Mouse (Mus musculus): ENCODE results near the gene Adgrb2.

Gene Adgrb2

DNA sequence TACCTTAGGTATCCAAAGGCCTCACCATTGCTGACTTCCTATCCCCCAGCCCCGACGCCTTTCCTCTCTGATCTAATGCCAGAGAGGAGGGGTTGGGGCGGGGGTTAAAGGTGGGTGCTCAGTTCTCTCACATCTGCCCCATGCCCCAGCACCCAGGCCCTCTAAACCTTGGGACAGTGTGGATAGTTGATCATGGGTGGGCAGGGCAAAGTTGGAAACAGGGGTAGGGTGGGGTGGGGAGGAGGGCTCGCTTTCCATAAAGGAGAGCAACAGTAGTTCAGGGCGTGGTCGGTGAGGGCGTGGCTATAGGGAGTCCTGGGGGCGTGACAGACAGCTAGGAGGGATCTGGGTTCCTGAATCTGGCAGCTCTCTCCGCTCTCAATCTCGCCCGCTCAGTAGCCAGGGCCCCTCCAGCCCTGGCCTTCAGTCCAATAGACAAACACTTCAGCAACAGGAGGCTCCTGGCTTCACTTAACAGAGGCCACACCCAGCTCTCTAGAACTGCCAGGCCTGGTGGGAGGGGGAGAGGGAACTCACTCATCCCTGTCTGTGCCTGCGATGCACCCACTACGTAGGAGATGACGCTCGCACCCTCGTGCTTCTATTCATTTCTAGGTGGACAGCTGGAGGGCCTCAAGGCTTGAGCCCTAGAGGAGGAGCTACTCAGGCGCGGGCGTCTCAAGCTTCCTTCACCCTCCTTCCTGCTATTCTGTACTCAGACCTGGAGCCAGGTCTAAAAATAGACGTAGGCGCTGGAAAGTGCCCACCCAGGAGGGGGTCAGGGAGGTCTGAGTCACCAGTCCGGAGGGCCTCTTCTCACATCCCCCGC, 52.1 kb downstream of the Adgrb2 start:
- peak; percentile 80 for DNase-seq

DNA sequence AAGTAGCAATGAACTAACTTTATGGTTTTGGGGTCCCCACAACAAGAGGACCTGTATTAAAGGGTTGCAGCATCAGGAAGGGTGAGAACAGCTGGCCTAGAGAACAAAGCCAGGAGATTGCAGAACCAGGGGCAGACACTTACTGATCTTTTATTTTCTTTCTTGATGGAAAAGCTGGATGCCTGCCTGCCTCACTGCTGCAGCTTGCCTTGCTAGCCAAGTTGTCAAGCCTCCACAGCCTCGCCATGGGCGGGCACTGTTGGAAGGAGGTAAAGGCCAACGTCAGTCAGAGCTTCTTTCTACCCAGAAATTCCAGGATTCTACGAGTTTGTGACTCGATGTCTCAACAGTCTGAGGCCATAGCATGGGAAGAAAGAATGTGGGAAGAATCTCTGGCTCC, 54.7 kb downstream of the Adgrb2 start:
- DNase-seq = no peak

DNA sequence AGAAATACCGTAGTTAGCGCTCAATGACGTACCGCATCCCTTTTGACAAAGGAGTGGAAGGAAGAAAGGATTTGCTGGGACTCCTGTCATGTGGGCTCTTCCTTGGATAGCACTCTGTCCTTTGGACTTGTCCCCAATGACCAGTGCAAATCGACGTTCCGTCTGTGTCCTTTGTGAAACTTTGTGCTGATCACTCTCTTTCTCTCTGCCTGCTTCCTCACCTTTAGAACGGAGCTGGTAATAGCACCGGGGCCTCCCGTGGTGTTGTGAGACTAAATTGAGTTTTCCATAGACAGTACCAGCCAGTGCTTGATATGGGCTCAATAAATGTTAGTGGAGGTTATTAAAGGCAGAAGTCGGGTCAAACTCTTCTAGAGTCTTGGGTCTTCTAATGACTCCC, 56.4 kb downstream of the Adgrb2 start:
- no peak for DNase-seq

DNA sequence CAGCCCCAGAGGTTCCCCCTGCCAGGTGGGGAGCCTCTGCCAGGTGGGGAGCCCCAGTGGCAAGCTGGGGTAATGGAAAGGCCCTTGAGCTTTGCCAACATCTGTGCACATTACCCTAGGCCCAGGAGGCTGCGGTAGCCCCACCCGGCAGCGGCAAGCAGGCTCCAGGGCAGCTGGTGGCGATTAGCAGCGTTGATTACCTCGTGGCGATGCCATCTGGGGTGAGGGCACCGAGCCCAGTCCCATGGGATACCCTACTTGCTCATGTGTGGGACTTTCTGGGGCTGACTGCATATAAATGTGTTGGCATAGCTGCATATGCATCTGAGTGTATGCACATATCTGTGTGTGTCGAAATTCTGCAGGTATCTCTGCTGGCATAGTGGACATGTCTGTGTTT, 59.5 kb downstream of the Adgrb2 start:
- peak; percentile 65 for DNase-seq

DNA sequence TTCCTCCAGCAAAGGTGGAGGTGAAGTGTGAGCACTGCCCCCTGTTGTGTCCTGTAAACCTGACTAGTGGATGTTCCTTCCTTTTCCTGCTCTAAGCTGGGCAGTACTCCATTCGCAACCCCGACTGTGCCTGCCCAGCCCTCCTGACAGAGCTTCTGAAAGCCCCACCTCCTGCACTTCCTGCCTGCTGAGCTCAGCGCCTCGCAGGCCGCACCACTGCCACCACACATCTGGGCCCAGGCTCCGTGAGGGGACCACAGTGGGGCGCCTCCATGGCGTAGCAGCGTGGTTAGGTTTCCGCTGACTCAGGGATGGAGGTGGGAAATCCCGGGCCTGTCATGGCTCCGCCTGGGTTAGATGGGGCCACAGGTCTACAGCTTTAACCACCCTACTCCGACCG, 60.9 kb downstream of the Adgrb2 start:
- DNase-seq = no peak

DNA sequence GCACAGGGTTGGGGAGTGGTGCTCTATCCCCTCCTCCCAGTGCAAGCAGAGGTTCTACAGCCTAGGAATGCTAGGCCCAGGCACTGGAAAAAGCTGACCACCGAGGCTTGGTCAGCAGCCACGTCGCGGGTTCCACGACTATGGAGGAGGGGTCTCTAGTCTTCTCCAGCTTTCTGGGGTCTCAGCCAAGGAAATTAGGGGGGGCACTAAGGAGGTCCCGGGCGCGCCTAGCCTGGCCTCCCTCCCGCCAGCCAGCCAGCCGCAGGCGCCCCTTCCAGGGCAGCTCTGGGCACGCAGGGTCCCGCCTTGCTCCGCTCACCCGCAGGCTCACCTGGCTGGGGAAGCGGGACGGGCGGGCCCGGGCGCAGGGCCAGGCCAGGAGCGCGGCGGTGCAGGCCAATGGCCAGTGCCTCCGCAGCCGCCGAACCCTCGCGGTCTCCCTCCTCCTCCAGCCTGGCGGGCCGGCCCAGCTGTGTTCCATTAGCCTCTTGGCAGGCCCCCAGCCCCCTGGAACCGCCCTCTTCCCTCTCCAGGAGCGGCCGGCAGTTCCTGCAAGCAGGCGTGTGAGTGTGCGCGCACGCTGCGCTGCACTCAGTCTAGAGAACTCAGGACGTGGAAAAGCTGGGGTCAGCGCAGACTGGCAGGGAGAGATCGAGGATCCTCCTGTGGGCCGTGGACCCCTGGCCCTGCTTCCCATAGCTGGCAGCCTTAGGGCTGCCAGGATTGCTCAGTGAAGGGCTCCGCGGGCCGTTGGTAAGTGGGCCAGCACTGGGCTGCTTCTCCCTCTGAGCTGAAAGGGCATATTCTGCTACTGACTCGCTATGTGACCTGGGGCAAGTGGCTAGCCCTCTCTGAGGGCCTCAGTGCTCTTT, 62.9 kb downstream of the Adgrb2 start, which contains the start of gene Col16a1:
Col16a1 (plus strand) TSS at position 510 of the 872 bp plus-strand sequence.
- peak; percentile 85 for DNase-seq

DNA sequence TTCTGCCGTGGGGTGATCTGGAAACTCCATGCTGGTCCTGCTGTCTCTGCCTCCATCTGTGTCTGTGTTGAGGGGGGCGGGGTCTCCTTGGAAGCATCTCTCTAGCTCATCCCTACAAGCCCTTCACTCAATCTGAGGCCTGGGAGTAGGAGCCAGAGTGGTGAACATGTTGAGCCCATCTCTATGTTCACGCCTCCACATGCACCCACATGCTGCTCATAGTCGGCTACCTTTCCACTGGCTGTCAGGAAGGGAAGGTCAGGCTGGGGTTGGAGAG, 63.5 kb downstream of the Adgrb2 start:
- DNase-seq = no peak

DNA sequence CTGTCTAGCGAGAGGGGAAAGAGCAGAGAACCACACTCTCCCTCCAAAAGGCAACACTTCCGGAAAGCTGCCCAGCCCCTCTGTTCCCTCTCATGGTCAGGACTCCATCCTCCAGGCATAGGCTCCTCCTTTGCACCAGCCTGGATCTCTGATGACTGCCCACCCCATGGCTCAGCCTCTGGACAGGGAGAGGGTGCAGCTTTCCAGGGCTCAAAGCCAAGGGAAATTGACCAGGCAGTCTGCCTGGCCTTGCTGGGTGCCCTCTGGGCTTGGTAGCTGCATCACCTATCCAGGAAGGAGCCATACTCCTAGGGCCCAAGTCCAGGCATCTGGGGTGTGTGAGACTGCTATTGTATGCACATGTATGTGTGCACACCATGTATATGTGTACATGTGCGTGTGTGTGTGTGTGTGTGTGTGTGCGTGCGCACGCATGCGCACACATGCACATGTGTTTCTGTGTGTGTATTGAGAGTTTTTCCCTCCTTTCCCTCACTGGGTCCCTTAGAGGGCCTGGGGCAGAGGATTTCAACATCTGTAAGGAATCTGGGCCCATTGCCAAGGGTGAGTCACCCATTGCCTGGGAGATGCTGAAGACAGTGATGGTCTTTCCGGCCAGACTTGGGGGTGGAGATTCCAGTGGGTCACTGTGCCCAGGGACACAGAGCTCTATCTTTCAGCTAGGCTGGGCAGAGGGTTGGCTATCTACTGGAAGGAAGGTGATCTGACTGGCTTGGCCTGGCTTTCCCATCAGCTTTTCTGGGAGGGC, 65.6 kb downstream of the Adgrb2 start:
- peak; percentile 76 for DNase-seq

DNA sequence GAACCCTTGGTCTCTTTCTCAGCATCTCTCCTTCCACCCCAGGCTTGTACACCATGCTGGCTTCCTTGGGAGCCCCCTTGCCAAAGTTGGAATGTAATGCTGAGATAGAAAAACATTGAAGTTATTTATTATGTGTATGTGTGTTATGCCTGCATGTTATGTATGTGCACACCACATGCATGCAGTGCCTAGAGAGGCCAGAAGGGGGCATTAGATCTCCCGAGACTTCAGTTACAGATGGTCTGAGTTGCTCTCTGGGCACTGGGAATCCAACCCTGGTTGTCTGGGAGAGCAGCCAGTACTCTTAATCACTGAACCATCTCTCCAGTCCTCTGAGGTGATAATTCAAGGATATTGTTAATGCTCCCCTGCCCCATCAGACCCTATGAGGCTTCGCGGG, 67.6 kb downstream of the Adgrb2 start:
- DNase-seq = no peak

DNA sequence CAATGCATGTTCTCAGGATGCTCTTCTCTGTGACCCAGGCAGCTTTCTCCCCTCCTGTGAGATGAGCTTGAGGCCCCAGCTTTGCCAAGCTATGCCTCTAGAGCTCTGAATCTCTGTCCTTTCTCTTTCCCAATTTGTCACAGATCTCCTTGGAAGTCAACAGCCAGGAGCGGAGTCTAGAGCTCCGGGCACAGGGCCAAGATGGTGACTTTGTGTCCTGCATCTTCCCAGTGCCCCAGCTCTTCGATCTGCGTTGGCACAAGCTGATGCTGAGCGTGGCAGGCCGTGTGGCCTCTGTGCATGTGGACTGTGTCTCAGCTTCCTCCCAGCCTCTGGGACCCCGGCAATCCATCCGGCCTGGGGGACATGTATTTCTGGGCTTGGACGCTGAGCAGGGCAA, 68.4 kb downstream of the Adgrb2 start:
- no peak for DNase-seq

DNA sequence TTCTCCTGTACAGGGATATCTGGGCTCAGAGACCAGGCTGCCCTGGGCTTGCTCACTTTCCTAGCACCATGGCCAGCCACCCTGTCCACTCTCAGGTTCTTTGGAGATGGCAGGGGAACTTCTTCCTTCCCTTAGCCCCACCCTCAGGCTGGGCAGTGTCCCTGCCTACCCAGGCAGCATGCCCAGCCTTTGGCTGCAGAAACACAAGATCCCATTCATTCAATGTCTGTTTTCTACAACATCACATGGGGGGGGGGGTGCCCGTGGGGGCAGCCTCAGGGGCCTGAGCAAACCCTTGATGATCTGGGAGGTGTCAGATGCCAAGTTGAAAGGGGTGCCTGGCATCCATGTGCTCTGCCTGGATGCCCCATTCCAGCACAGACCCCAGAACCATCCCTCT, 70.1 kb downstream of the Adgrb2 start:
- DNase-seq = no peak

DNA sequence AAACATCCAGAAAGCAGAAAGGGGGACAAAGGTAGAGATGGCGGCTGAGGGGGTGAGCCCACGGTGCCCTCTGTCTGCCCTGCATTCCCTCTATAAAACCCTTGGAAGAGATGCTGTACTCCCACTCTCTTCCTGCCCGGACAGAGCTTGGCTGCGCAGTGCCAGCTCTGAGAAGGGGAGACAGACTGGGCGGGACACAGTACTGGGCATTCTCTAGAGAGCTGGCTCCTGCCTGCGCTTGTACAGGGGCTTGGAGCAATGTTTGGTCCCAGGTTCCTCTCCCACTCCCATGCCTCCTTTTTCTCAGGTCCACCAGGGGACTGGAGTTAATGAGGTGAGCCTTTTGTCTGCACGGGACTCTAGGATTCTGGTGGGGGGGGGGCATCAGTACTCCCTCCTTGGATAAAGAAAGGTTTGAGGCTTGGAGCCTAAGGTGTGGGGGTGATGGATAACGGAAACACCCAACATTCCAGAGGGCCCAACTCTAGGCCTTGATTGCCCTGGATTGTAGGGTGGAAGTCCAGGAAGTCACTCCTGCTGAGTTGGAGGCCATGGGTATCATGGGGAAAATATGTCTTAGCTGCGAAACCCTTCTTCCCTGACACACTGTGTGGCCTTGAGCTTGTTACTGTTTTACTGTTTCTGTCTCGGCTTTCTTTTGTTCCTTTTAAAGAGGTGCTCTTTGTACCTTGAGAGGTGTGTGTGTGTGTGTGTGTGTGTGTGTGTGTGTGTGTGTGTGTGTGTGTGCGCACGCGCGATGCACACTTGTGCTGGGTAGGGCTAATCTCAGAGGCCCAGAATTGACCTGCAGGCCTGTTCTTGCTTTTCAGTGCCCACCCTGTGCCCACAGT, 70.7 kb downstream of the Adgrb2 start:
- DNase-seq = no peak

DNA sequence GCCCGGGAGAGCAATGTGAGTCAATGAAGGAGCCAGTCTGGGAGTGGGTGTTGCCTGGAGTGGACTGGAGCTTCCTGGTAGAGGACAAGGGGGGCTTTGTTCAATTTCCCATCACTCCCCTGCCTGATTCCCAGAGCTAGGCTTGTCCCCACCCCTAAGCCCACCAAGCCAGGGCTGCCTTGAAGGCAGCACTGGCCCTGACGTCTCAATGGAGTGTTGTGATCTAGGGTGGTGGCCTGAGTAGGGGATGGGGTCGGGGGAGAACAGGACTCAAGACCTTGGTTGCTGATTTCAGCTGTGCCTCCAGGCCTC, 71.3 kb downstream of the Adgrb2 start:
- DNase-seq = peak; percentile 42

DNA sequence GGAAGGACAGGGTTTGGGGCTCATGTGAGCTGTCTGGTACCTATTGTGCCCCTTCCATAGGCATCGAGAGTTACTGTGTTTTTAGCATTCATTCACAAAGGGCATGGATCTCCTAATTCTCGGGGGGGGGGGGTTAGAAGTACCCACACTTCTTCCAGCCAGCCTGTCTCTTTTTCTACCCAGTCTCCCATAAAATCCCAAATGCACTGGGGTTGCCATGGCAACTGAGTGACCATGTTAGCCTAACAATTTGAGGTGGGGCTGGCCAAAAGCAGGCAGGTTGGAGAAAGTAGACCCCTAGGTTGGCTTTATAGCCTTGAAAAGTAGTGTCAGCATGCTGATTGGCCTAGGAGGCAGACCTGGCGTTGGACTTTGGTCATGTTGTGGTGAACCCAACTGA, 71.8 kb downstream of the Adgrb2 start:
- DNase-seq = no peak

DNA sequence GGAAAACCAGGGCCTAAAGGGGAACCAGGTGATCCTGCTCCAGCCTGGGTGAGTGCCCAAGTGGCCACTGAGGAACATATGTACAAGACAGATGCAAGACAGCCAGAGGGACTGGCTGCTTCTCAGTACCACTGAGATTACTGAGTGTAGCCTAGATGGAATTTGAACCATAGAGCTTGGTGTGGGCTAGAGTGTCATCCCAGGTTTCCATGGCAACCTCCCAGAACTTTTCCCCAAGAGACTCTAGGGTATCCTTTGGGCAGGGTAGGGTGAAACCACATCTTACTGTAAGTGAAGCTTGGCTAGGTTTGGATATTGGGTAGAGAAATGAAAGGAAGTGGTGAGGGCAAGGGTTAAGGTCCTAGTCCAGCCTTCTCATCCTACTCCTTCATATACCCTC, 76.3 kb downstream of the Adgrb2 start:
- no peak for DNase-seq

DNA sequence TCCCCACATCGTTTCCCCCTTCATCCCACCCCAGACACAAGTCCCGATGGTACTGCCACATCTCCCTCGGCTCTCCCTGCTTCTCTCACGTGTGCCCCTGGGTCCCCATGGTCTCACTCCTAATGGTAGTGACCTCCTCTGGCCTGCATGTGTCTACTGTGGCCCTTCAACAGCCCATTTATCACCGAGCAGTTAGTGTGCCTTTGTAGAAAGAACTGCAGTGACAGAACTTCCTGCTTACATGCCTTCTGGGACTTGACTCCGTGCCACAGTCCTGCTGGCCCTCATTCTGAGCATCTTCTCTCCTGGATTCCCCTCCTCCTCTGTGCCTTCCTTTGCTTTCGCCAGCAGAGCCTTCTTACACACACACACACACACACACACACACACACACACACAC, 78.5 kb downstream of the Adgrb2 start:
- DNase-seq = no peak

DNA sequence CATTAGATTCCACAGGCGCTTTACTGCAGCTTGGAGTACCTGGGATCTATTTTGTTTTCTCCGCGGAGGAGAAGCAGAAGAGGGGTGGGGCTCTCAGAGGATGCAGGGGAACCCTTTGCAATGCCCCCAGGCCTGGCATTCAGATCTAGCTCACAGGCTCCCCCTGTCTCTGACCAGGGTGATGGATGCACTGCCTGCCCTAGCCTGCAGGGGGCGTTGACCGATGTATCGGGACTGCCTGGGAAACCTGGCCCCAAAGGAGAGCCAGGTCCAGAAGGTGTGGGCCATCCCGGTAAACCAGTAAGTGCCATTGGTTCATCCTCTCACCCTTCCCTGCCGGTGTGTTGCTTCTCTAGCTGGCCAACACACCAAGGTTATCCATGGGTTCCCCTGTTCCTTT, 82.1 kb downstream of the Adgrb2 start:
- peak; percentile 59 for DNase-seq

DNA sequence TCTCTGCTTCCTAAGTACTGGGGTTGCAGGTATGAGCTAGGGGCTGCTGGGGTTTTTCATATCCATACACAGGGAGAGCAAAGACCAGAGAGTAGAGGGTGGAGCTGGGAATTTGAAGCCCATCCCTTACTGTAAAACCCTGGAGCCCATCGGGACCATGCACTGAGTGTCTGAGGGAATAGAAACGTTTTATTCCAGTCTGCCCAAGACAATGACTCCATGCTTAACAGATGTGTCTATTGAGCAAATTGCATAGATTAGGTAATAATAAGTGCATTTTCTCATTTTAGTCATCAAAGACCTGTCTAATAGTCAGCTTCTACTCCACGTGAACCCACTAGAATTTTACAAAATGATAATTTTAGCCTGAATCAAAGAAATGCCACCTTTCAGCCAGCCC, 85.9 kb downstream of the Adgrb2 start:
- no peak for DNase-seq

DNA sequence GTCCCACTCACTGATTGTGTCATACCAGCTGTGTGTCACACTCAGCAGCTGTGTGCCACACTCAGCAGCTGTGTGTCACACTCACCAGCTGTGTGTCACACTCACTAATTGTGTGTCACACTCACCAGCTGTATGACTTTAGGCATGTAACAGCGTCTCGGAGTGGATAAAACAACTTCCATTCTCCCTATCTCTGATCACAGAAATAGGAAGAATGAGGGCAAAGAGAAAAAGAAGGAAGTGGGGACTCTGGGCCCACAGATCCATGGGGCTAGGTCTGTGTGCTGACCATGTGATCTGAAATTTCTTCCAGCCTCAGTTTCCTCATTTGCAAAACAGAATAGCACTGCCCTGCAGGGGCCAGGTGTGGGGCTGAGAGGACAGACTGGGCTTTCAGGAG, 87.1 kb downstream of the Adgrb2 start:
- DNase-seq = no peak

All from retina, postnatal 1 day (tissue).